Mouse (Mus musculus): ENCODE results near the gene Cdc5l.

DNA sequence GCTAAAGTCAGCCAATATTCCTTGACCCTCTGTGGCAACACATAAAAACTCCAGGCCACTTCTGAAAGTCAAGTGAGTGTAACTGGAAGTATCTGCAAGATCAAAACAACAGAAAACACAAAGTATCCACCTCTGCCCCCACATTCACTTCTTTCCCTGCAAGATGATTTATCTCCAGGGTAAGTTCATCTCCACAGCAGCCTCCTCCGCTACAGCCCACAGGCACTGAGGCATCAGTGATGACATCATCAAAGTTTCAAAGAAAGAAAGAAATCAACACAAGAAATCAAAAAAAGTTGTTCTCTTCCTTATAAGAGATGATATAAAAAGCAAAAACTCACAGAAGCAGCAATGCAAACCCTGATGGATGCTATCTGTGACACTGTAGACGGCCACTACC lies 24.8 kb downstream of the Cdc5l start:
- TF ChIP-seq POLR2A (IDR thresholded peaks at IDR 0.05; ENCODE audit: control insufficient read depth, low read depth, low read length) (no peak), CTCF (IDR thresholded peaks at IDR 0.05; ENCODE audit: control insufficient read depth, insufficient read depth, insufficient replicate concordance, low read depth, low read length) (no peak)
